Mouse (Mus musculus) bone marrow macrophage, adult 2 months (primary cell): ENCODE data around the gene Plxna1.

Source experiments
- CTCF ChIP-seq: IDR thresholded peaks from 2 replicates; pipeline ENCODE4 v1.5.1; 2012; ENCODE audit warnings: low read depth, mild to moderate bottlenecking, low read length, moderate library complexity
- POLR2A ChIP-seq: IDR thresholded peaks from 2 replicates; pipeline ENCODE4 v1.6.1; 2012; ENCODE audit warnings: mild to moderate bottlenecking, low read depth, low read length, borderline replicate concordance

DNA sequence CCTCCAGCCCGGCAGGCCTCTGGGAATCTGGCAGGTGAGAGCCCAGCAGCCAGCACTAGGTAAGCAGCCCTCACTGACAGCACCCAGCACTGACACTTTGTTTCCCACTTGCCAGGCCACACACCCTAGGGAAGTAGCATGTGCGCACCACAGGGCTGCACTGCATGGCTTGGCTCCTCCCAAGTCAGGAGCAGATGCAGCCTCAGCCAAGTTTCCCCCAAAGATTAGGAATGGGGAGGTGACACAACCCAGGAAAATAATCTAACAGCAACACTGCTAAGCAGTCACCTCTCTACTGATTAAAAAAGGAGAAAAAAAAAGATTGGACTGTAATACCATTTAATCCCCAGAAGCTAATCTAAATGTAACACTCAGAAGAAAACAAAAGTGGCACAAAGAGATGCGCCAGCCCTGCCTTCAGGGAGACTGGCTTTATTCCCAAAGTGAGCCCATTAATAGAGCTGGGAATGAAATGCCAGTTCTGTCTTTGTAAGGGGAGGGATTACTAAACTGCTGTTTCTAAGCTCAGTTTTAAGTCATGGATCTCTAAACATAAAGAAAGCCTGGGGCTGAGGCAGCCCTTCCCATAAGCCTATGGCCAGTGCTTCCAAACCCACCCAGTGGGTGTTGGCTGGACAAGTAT lies 44.9 kb upstream of the Plxna1 start:
- TF ChIP-seq CTCF: no peak
- no peak for TF ChIP-seq POLR2A
